Mouse (Mus musculus): ENCODE measurements at regions not wholly inside any gene's neighbourhood (a gene's known extent, or its start where the extent isn't known, plus 50 kb on each side); places are given as distances from the start of the nearest gene placed in this dataset.

- TF ChIP-seq CTCF (IDR thresholded peaks at IDR 0.05; ENCODE audit: low read depth) (no peak), EP300 (IDR thresholded peaks at IDR 0.05; ENCODE audit: low read depth) (no peak)
These were observed 143.4 kb downstream of the Rdh14 start for GRCm38 (mm10) chr12:10533971-10534370.

Measured in liver, embryonic 14.5 days (tissue).